Mouse (Mus musculus) lung, adult 2 months (tissue): ENCODE results near the gene 1700025F22Rik.
"Not testable (repeated sequence)": the region's sequence is repeated elsewhere in the genome, so short reads cannot be mapped to it uniquely, and the experiment has no call there.

Source experiments
- CTCF ChIP-seq: fragments of 200-500 bp; IDR thresholded peaks from 2 replicates; pipeline ENCODE4 v1.5.1; 2011; ENCODE audit warnings: mild to moderate bottlenecking, low read length, control low read depth; ENCODE audit not compliant: insufficient read depth
- POLR2A ChIP-seq: fragments of 200-500 bp; IDR thresholded peaks from 2 replicates; pipeline ENCODE4 v1.6.1; 2011; ENCODE audit warnings: low read depth, mild to moderate bottlenecking, control low read depth, low read length, borderline replicate concordance; ENCODE audit errors: extremely low read depth

- not testable (repeated sequence) for TF ChIP-seq POLR2A, CTCF
Observed at GRCm38 (mm10) chr19:11157890-11158289, 7.2 kb downstream of the 1700025F22Rik start.
